Mouse (Mus musculus) liver, embryonic 14.5 days (tissue): ENCODE data around the gene Stam2.

Experiments
- CTCF ChIP-seq: IDR thresholded peaks from 2 replicates; pipeline ENCODE4 v1.5.1; 2016; ENCODE audit warnings: antibody characterized with exemption, low read depth, control low read depth
- EP300 ChIP-seq: IDR thresholded peaks from 2 replicates; pipeline ENCODE4 v1.6.1; 2016; ENCODE audit warnings: antibody characterized with exemption, low read depth

DNA sequence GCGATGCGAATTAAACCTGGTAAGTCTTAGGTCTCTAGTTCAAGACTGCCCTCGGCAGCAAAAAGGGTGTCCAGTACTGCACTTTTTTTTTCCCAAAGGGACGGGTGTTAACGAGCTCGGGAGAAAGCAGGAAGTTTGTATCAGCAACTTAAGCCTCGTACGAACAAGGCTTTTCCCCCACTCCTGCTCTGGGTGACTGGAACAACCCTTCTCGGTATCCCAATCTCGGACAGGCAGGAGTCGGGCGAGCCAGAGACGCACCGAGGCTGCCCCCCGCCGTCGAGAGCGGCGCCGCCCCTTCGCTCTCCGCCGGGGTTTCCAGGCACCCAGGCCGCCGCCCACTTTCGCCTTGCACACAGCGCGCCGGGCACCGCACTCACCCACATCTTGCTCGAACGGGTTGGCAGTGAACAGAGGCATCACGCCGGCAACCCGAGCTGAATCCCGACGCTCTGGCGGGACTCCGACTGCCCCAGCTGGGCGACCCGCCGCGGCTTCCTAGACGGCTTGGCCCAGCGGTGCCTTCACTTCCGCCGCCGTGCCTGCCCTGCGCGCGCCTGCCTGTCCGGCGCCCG lies 313 bp downstream of the Stam2 start:
- TF ChIP-seq CTCF (no peak), EP300 (no peak)
